Comparison of ENCODE assay signal across 8 mouse cellular contexts in genomic region chr17:35978811-35979400, GRCm38 (mm10). TPM values are rescaled to one million over a fixed set of nuclear protein-coding genes. Genes with fewer than 3 reads are reported as not detected.
DNase-seq lines count a peak whose midpoint lies in the region; ATAC-seq and TF ChIP-seq lines count a peak whose summit lies in the region.

No protein-coding gene starts in this region.

- peak overlapping the region; percentile 83 for H3K9ac ChIP-seq in CH12.LX (ENCODE audit: insufficient read depth, low read depth)
- peak overlapping the region; percentile 82 for H3K9ac ChIP-seq in heart, embryonic 16.5 days (ENCODE audit: low read length)
- H3K9ac ChIP-seq in limb, embryonic 12.5 days (replicated peaks), result peak overlapping the region; percentile 83
- peak overlapping the region; percentile 62 for H3K9ac ChIP-seq in midbrain, embryonic 14.5 days (replicated peaks; ENCODE audit: low read length)

- H3K9me3 ChIP-seq in CH12.LX (replicated peaks; ENCODE audit: low read length), result no peaks in the 10 kb centered on the region
- no peaks in the 10 kb centered on the region for H3K9me3 ChIP-seq in heart, embryonic 16.5 days (replicated peaks; ENCODE audit: control insufficient read depth, low read length)
- no peaks in the 10 kb centered on the region for H3K9me3 ChIP-seq in limb, embryonic 12.5 days
- H3K9me3 ChIP-seq in midbrain, embryonic 14.5 days (ENCODE audit: control insufficient read depth, low read length), result no peaks in the 10 kb centered on the region

- TF ChIP-seq RAD21 in CH12.LX (IDR thresholded peaks at IDR 0.05; ENCODE audit: low read depth, low read length), result no peak

- TF ChIP-seq EP300 in CH12.LX (IDR thresholded peaks at IDR 0.05; ENCODE audit: low read length), result no peak

- peaks cover 3 to 20% of the 10 kb centered on the region in 2 experiments; a peak in 3 of 4 replicates for H3K4me1 ChIP-seq in CH12.LX (ENCODE audit: control insufficient read depth in 1 of 2, insufficient read depth in 2 of 2)
- H3K4me1 ChIP-seq in heart, embryonic 16.5 days (ENCODE audit: control insufficient read depth, insufficient read depth, low read length), result peaks cover 18% of the 10 kb centered on the region
- H3K4me1 ChIP-seq in limb, embryonic 12.5 days (replicated peaks), result peaks cover 22% of the 10 kb centered on the region
- H3K4me1 ChIP-seq in midbrain, embryonic 14.5 days (ENCODE audit: control insufficient read depth, insufficient read depth, low read length), result peaks cover 18% of the 10 kb centered on the region

- peak overlapping the region; percentile 46 for H3K4me2 ChIP-seq in CH12.LX (ENCODE audit: insufficient read depth, low read depth, poor library complexity, severe bottlenecking)
- peak overlapping the region; percentile 92 for H3K4me2 ChIP-seq in heart, embryonic 16.5 days (ENCODE audit: low read depth, low read length)
- peak overlapping the region; percentile 89 for H3K4me2 ChIP-seq in limb, embryonic 12.5 days
- H3K4me2 ChIP-seq in midbrain, embryonic 14.5 days (ENCODE audit: low read length), result peak overlapping the region; percentile 69

- dilution Hi-C loops in CH12.LX (cut with MboI; ENCODE audit: extremely low pct_ligation_motif_present, extremely low pct_unique_long_range_greater_than_20kb, low sequenced_read_pairs), result no loop called here

- peaks cover 30 to 51% of the 10 kb centered on the region in 2 experiments for H3K36me3 ChIP-seq in CH12.LX (replicated peaks in 1 of 2; ENCODE audit: control insufficient read depth in 1 of 2, insufficient read depth in 1 of 2, low read length in 1 of 2)
- H3K36me3 ChIP-seq in heart, embryonic 16.5 days (ENCODE audit: control insufficient read depth, insufficient read depth), result peaks cover 22% of the 10 kb centered on the region
- peaks cover 57% of the 10 kb centered on the region for H3K36me3 ChIP-seq in limb, embryonic 12.5 days
- H3K36me3 ChIP-seq in midbrain, embryonic 14.5 days (ENCODE audit: control insufficient read depth, insufficient read depth, low read length), result peaks cover 44% of the 10 kb centered on the region

- in situ Hi-C loops in CH12.LX (cut with MboI; ENCODE audit: low pct_ligation_motif_present, low pct_unique_long_range_greater_than_20kb, low sequenced_read_pairs), result no loop called here

- H3K27me3 ChIP-seq in CH12.LX (replicated peaks), result no peaks in the 10 kb centered on the region
- H3K27me3 ChIP-seq in heart, embryonic 16.5 days (ENCODE audit: control insufficient read depth, insufficient read depth, low read length), result no peaks in the 10 kb centered on the region
- H3K27me3 ChIP-seq in limb, embryonic 12.5 days, result no peaks in the 10 kb centered on the region
- no peaks in the 10 kb centered on the region for H3K27me3 ChIP-seq in midbrain, embryonic 14.5 days (ENCODE audit: control insufficient read depth, insufficient read depth, low read length)

- peaks cover 25% of the 10 kb centered on the region for H3K79me2 ChIP-seq in CH12.LX (replicated peaks; ENCODE audit: control insufficient read depth, extremely low read depth, insufficient read depth, poor library complexity, severe bottlenecking)

- under 1% methylated on average over 41 of the region's 41 CpGs for WGBS in heart, embryonic 16.5 days
- under 1% methylated on average over 41 of the region's 41 CpGs for WGBS in limb, embryonic 12.5 days
- under 1% methylated on average over 41 of the region's 41 CpGs for WGBS in midbrain, embryonic 14.5 days

- TF ChIP-seq CTCF in CH12.LX (conservative IDR thresholded peaks at IDR 0.05 in 1 of 2, IDR thresholded peaks at IDR 0.05 in 1 of 2; ENCODE audit: low read depth in 2 of 2, low read length in 2 of 2), result no peak

- peak; percentile 69 for ATAC-seq in heart, embryonic 16.5 days (replicated peaks; ENCODE audit: extremely low read depth, insufficient read depth, low FRiP score)
- peak; percentile 76 for ATAC-seq in limb, embryonic 12.5 days (ENCODE audit: insufficient number of reproducible peaks, insufficient read depth, low FRiP score, low TSS enrichment, low read depth)
- peak; percentile 86 for ATAC-seq in midbrain, embryonic 14.5 days (ENCODE audit: low FRiP score, low TSS enrichment)

- peak; percentile 62 for TF ChIP-seq POLR2A in CH12.LX (IDR thresholded peaks at IDR 0.05; ENCODE audit: low read depth, low read length)

- peak overlapping the region; percentile 96 for H3K27ac ChIP-seq in CH12.LX (ENCODE audit: insufficient read depth, low read depth)
- peak overlapping the region; percentile 97 for H3K27ac ChIP-seq in heart, embryonic 16.5 days (ENCODE audit: low read length)
- H3K27ac ChIP-seq in limb, embryonic 12.5 days, result peak overlapping the region; percentile 95
- peak overlapping the region; percentile 93 for H3K27ac ChIP-seq in midbrain, embryonic 14.5 days (replicated peaks; ENCODE audit: low read depth, low read length)

- peak overlapping the region; percentile 59 to 96 (median 93) for H3K4me3 ChIP-seq in CH12.LX (replicated peaks in 1 of 3; ENCODE audit: low read depth in 2 of 3, low read length in 2 of 3, poor library complexity in 1 of 3)
- peak overlapping the region; percentile 76 for H3K4me3 ChIP-seq in heart, embryonic 16.5 days (ENCODE audit: low read length)
- peak overlapping the region; percentile 88 for H3K4me3 ChIP-seq in limb, embryonic 12.5 days (replicated peaks)
- H3K4me3 ChIP-seq in midbrain, embryonic 14.5 days (replicated peaks; ENCODE audit: low read depth, low read length), result peak overlapping the region; percentile 89

- peak; percentile 29 to 51 for DNase-seq in heart, adult 18-20 months
- no peak for DNase-seq in heart, adult 8-10 months (ENCODE audit: low spot score)
- peak; percentile 81 for DNase-seq in CH12.LX (ENCODE audit: extremely low read depth)
- DNase-seq in embryo, embryonic 10.5 days (ENCODE audit: low spot score), result peak; percentile 91
- peak; percentile 92 for DNase-seq in midbrain, embryonic 14.5 days
- DNase-seq in yolk sac, embryonic 10.5 days (ENCODE audit: low spot score), result peak; percentile 92

TF ChIP-seq in CH12.LX, 34 proteins besides CTCF, POLR2A, EP300 and RAD21 (continues in another document):
- TF ChIP-seq MXI1 (IDR thresholded peaks at IDR 0.05; ENCODE audit: low read depth, low read length) (no peak), ZC3H11A (IDR thresholded peaks at IDR 0.05; ENCODE audit: low read depth, low read length) (no peak), ELF1 (IDR thresholded peaks at IDR 0.05; ENCODE audit: low read depth, low read length) (peak; percentile 92), ZMIZ1 (IDR thresholded peaks at IDR 0.05; ENCODE audit: low read depth, low read length) (0 out of 2 replicates have a peak, but pooled peaks have one; percentile 27), MEF2A (IDR thresholded peaks at IDR 0.05; ENCODE audit: borderline replicate concordance, low read depth, low read length) (no peak), GABPA (IDR thresholded peaks at IDR 0.05; ENCODE audit: insufficient replicate concordance, low read depth, low read length) (no peak), SMC3 (IDR thresholded peaks at IDR 0.05; ENCODE audit: low read depth, low read length) (no peak)

RNA-seq across cellular contexts. Expression of gene Gnl1, which starts 0.7 kb away (rescaled TPM):
- total RNA-seq in heart, adult 18-20 months (2021), result 10 to 100 TPM; 32.0 to 34.7 TPM
- total RNA-seq in heart, adult 8-10 months (2022), result 10 to 100 TPM; 32.1 to 41.0 (median 35.1) TPM
- total RNA-seq in CH12.LX (2012; rRNA removed) (24.3 and 29.0 TPM in 2 replicates), CH12.LX (2014; rRNA removed) (15.9 and 18.7 TPM in 2 replicates)
- 33.4 and 41.1 TPM in 2 replicates for polyA plus RNA-seq in CH12.LX (2012; ENCODE audit: insufficient read length, low read depth)
- polyA plus RNA-seq in heart, embryonic 16.5 days (2015; fragmentation: Nextera tagmentation; extraction: Ambion mirVana), result 34.5 and 36.6 TPM in 2 replicates
- 59.2 and 59.7 TPM in 2 replicates for polyA plus RNA-seq in limb, embryonic 12.5 days (2016; fragmentation: Nextera tagmentation; extraction: Ambion mirVana)
- 42.4 and 49.6 TPM in 2 replicates for polyA plus RNA-seq in midbrain, embryonic 14.5 days (2014; fragmentation: Nextera tagmentation; extraction: Ambion mirVana)

RNA-seq across cellular contexts. Expression of gene Prr3, which starts 1.1 kb away (rescaled TPM):
- total RNA-seq in heart, adult 18-20 months (2021), result 1 to 10 TPM; 3.3 to 3.4 TPM
- 1 to 10 TPM; 2.0 to 4.0 (median 2.9) TPM for total RNA-seq in heart, adult 8-10 months (2022)
- total RNA-seq in CH12.LX (2012; rRNA removed) (5.5 and 8.3 TPM in 2 replicates), CH12.LX (2014; rRNA removed) (2.3 and 4.0 TPM in 2 replicates)
- polyA plus RNA-seq in CH12.LX (2012; ENCODE audit: insufficient read length, low read depth), result 30.6 and 32.0 TPM in 2 replicates
- polyA plus RNA-seq in heart, embryonic 16.5 days (2015; fragmentation: Nextera tagmentation; extraction: Ambion mirVana), result 13.5 and 15.6 TPM in 2 replicates
- polyA plus RNA-seq in limb, embryonic 12.5 days (2016; fragmentation: Nextera tagmentation; extraction: Ambion mirVana), result 39.0 and 46.2 TPM in 2 replicates
- 80.3 and 87.3 TPM in 2 replicates for polyA plus RNA-seq in midbrain, embryonic 14.5 days (2014; fragmentation: Nextera tagmentation; extraction: Ambion mirVana)

RNA-seq across cellular contexts. Expression of gene Abcf1, which starts 9.3 kb away (rescaled TPM):
- total RNA-seq in heart, adult 18-20 months (2021), result 10 to 100 TPM; 67.3 to 68.4 TPM
- 10 to 100 TPM; 70.8 to 76.2 (median 72.2) TPM for total RNA-seq in heart, adult 8-10 months (2022)
- total RNA-seq in CH12.LX (2012; rRNA removed) (110 and 136 TPM in 2 replicates), CH12.LX (2014; rRNA removed) (52.8 and 52.9 TPM in 2 replicates)
- polyA plus RNA-seq in CH12.LX (2012; ENCODE audit: insufficient read length, low read depth), result 290 and 352 TPM in 2 replicates
- 63.2 and 66.5 TPM in 2 replicates for polyA plus RNA-seq in heart, embryonic 16.5 days (2015; fragmentation: Nextera tagmentation; extraction: Ambion mirVana)
- 102 and 107 TPM in 2 replicates for polyA plus RNA-seq in limb, embryonic 12.5 days (2016; fragmentation: Nextera tagmentation; extraction: Ambion mirVana)
- polyA plus RNA-seq in midbrain, embryonic 14.5 days (2014; fragmentation: Nextera tagmentation; extraction: Ambion mirVana), result 64.9 and 82.4 TPM in 2 replicates

RNA-seq across cellular contexts. Expression of gene H2-T24, which starts 41.5 kb away (rescaled TPM):
- total RNA-seq in heart, adult 18-20 months (2021), result 1 to 10 TPM; 6.5 to 6.7 TPM
- 1 to 10 TPM; 6.1 to 7.4 (median 7.1) TPM for total RNA-seq in heart, adult 8-10 months (2022)
- 9.8 and 16.1 TPM in 2 replicates for total RNA-seq in CH12.LX (2012; rRNA removed)
- total RNA-seq in CH12.LX (2014; rRNA removed), result 6.6 and 7.6 TPM in 2 replicates
- 8.9 and 9.3 TPM in 2 replicates for polyA plus RNA-seq in CH12.LX (2012; ENCODE audit: insufficient read length, low read depth)
- polyA plus RNA-seq in heart, embryonic 16.5 days (2015; fragmentation: Nextera tagmentation; extraction: Ambion mirVana), result 1.8 and 2.5 TPM in 2 replicates
- 3.0 and 3.2 TPM in 2 replicates for polyA plus RNA-seq in limb, embryonic 12.5 days (2016; fragmentation: Nextera tagmentation; extraction: Ambion mirVana)
- polyA plus RNA-seq in midbrain, embryonic 14.5 days (2014; fragmentation: Nextera tagmentation; extraction: Ambion mirVana), result 7.4 and 9.8 TPM in 2 replicates

RNA-seq across cellular contexts. Expression of gene H2-T23, which starts 53.7 kb away (rescaled TPM):
- total RNA-seq in heart, adult 18-20 months (2021), result 10 to 100 TPM; 31.7 to 56.7 TPM
- 10 to 100 TPM; 26.8 to 28.5 (median 27.9) TPM for total RNA-seq in heart, adult 8-10 months (2022)
- total RNA-seq in CH12.LX (2012; rRNA removed) (21.8 and 23.0 TPM in 2 replicates), CH12.LX (2014; rRNA removed) (35.6 and 38.8 TPM in 2 replicates)
- polyA plus RNA-seq in CH12.LX (2012; ENCODE audit: insufficient read length, low read depth), result 42.1 and 75.0 TPM in 2 replicates
- 9.6 and 19.7 TPM in 2 replicates for polyA plus RNA-seq in heart, embryonic 16.5 days (2015; fragmentation: Nextera tagmentation; extraction: Ambion mirVana)
- polyA plus RNA-seq in limb, embryonic 12.5 days (2016; fragmentation: Nextera tagmentation; extraction: Ambion mirVana), result 4.2 and 6.4 TPM in 2 replicates
- 4.4 TPM in 2 replicates for polyA plus RNA-seq in midbrain, embryonic 14.5 days (2014; fragmentation: Nextera tagmentation; extraction: Ambion mirVana)
